Mouse (Mus musculus): ENCODE results near the gene Ada.

The Ada gene

GRCm38 (mm10) chr2:163749647-163750611 lies at the start of gene Ada:
Ada (minus strand) TSS chr2:163750239.
- DNase-seq (ENCODE audit: low read depth, low spot score) = peak; percentile 33

DNA sequence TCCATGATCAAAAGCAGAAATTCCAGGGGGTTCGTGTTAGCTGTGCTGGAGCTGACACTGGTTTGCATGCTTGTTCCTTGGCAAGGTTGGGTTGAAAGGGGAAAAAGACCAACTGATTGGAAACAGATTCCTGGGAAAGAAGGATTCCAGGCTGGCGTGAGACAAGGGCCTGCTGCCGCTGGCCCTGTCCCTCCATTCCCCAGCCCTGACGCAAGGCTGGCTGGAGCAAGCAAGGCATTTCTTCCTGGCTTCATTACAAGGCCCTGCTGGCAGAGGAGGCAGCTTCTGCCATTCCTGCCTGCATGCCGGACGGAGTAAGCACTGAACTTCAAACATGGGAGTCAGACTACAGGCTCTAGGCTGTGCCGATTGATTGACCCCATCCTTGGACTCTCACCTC lies 48.4 kb upstream of the Ada start:
- DNase-seq (ENCODE audit: low read depth, low spot score) = peak; percentile 47

- peak; percentile 66 for DNase-seq (ENCODE audit: low read depth, low spot score)
These were observed 38.4 kb upstream of the Ada start for GRCm38 (mm10) chr2:163788484-163788883.

- DNase-seq (ENCODE audit: low read depth, low spot score) = peak; percentile 69
These were observed 37.7 kb upstream of the Ada start for GRCm38 (mm10) chr2:163787709-163788108.

DNA sequence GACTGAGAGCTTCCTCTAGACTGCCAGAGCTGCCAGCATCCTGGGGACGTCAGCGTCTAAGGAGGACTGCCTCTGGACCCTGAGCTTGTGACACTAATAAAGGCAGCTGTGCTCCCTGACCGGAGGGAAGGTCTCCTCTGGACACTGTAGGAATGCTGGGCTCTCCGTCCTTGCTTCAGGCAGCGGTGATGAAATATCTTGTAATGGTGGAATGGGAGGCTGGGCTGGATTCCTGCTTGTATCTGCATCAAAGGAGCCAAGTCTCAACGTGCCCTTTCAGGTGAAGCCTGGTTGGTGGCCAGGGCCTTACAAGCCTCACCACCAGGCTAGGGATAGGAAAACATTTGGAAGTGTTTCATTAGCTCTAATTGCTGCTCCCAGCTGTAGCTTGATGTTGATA lies 37.0 kb upstream of the Ada start:
- DNase-seq (ENCODE audit: low read depth, low spot score) = no peak

DNA sequence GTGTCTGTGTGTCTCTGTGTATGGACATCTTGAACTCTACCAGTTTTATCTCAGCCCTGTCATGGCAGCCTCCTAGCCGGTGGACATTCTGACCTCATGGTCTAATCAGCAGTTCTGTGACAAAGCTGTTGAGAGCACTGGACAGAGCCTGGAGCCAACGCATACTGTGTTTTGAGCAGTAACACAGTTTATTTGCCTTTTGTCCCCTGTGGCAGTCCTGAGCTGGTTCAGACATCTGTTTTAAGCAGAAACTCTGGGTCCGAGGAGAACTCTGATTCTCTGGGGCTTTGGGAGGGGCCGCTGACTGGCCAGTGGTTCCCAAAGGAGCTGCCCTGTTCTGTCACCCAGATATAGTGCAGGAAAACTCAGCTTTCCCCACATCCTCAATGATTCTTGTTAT lies 33.9 kb upstream of the Ada start:
- no peak for DNase-seq (ENCODE audit: low read depth, low spot score)

DNA sequence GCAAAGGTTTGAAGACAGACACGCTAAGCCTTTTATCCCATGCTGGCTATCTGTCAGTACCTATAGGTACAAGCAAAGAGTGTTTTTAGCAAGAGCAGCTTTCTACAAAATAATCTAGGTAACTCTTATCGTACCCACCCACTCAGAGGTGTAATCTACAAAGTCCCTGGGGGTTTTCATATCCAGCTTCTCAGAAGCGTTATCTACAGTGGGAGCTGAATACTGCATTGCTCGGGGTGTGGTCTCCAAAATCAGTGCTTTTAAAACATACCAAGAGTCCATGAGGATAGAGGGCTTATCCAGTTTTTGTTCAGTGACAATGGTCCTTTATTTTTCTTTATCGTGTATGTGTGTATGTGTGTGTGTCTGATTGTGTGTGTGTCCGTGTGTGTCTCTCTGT lies 33.3 kb upstream of the Ada start:
- no peak for DNase-seq (ENCODE audit: low read depth, low spot score)

DNA sequence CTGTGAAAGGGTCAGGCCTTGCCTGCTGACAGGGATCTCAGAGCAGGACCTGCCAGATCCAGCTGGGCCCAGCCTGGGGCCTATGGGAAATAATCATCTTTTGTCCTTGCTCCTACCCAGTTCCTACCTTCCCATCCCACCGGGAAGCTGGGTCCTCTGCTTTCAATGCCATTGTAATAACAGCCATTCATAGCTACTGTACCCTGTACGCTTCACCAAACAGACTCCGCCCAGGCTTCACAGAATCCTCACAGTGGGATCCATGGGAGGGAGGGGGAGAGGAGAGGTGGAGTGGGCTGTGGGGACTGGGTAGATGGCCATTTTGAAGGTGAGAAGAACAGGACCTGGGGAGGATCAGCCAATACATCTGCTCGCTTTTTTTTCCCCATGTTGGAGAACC lies 28.9 kb upstream of the Ada start:
- no peak for DNase-seq (ENCODE audit: low read depth, low spot score)

- DNase-seq (ENCODE audit: low read depth, low spot score) = no peak
These were observed 27.0 kb upstream of the Ada start for GRCm38 (mm10) chr2:163777061-163777460.

DNA sequence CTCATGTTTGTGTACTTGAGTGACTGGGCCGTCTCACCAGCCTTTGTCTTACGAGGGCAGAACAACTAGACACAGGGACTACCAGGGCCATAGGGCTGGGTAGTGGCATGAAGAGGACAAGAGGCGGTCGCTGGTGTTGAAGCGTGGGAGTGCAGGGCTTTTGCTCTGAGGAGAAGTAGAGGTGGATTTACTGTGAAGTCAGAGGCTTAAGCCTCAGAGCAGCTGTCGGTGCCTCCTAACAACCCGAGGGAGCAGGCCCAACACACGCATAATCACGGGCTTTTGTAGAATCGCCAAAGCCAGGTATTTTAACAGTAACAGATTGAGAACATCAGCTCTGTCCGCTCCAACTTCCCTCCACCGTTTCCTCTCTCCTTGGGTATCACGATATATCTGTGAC lies 26.6 kb upstream of the Ada start:
- no peak for DNase-seq (ENCODE audit: low read depth, low spot score)

DNA sequence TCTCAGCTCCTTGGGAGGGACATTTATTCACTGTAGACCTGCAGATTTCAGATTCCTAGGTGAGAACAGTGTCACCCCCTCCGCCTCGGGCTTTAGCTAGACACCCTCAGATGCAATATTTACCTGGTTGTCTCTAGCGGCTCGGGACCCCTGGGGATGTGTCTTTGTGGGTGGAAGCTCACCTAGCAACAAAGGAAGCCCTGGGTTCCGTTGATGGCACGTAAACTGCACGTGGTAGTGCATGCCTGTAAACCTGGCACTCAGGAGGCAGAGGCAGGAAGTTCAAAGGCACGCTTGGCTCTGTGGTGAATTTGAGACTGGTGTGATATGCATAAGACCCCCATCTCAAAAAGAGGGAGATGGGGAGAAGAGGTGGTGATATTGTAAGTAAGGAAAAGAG lies 20.7 kb upstream of the Ada start:
- DNase-seq (ENCODE audit: low read depth, low spot score) = no peak

- no peak for DNase-seq (ENCODE audit: low read depth, low spot score)
These were observed 16.9 kb upstream of the Ada start for GRCm38 (mm10) chr2:163766890-163767289.

- no peak for DNase-seq (ENCODE audit: low read depth, low spot score)
These were observed 16.2 kb upstream of the Ada start for GRCm38 (mm10) chr2:163766261-163766660.

DNA sequence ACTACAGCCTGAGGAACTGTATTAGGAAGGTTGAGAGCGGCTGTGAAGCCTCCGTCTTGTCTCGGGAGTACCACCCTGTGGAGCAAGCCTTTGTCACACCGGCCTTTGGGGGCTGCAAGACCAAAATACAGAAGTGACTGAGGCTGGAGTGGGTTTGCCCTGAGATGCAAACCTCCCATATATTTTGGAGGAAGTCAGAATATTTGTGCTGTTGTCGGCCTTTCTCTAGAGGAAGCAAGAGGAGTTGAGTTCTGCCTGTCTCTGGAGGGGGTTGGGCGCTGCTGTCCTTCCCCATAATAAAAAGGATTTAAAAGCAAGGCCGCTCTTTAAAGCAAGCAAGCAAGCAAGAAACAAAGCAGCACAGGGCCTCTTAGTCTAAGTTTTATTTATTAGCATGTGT lies 11.4 kb upstream of the Ada start:
- no peak for DNase-seq (ENCODE audit: low read depth, low spot score)

DNA sequence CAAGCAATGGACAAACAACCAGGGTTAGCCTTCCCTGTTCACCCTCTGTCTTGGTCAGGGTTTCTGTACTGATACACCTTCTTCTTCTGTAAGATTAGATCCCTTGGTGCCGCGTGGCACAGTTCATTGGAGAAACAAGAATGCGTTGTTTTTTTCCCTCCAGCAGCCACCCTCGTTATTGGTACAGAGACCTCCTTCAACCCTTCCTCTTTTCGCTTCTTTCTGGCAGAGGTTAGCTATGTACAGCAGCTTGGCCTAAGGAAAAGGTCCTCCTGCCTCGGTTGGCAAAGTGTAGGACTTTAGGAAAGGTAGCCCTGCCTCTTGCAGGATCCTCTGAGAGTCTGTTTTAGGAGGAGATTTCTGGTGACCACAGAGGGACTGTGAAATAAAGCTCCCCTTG lies 10.6 kb upstream of the Ada start:
- no peak for DNase-seq (ENCODE audit: low read depth, low spot score)

- no peak for DNase-seq (ENCODE audit: low read depth, low spot score)
These were observed 8.1 kb upstream of the Ada start for GRCm38 (mm10) chr2:163758146-163758545.

- DNase-seq (ENCODE audit: low read depth, low spot score) = no peak
These were observed 6.7 kb upstream of the Ada start for GRCm38 (mm10) chr2:163756723-163757122.

DNA sequence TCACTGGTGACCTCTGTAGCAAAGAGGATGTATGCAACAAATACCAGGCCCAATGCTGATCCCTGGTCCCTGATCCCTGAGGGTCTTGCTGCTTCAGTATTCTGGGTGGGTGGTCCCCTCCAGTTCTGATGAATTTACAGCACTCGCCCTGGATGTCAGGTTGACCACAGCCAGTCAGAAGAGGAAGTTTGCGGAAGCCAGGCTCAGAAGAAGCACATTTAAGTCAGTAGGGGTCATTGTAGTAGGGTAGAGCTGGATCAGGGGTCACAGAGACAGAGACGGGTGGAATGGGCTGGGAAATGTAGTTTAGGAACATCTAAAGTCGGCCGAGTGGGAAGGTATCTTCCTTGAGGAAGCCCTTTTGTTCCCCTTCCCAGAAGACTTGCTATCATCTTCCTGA lies 4.2 kb upstream of the Ada start:
- no peak for DNase-seq (ENCODE audit: low read depth, low spot score)

DNA sequence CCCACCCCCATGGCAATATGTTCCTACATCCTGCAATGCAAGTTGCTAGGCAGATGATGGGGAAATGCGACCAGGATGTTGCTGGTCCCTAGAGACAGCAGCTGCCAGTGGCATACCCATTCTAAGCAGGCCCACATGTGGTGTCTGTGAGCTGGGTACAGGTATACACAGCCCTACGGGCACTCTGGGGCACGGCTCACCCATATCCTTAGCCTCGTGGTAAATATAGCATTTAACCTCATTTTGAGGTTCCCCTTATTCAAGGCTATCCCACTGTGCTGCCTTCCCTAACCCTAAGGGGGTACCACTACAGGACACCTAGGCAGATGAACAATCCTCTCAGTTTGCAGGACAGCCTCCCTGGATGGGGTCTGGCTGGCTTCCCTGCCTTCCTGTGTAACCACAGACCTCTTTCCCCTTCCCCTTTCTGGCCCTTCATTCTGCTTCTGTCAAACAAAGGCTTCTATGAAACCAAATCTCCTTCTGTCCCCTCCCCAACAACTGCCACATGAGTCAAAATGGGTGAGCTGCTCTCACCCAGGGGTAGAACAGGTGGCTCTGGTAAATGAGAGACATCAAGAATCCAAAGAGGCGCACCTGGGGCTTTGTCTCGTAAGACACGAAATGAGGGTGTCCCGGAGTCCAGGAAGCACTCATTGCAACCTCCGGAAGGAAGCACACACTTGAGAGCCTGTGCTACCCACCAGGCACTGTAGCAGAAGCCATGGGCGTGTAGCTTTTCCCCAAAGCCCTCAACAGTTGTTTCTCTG lies 5.1 kb downstream of the Ada start:
- no peak for DNase-seq (ENCODE audit: low read depth, low spot score)

- DNase-seq (ENCODE audit: low read depth, low spot score) = no peak
These were observed 6.7 kb downstream of the Ada start for GRCm38 (mm10) chr2:163743357-163743756.

GRCm38 (mm10) chr2:163742656-163743055 lies 7.4 kb downstream of the Ada start:
- no peak for DNase-seq (ENCODE audit: low read depth, low spot score)

DNA sequence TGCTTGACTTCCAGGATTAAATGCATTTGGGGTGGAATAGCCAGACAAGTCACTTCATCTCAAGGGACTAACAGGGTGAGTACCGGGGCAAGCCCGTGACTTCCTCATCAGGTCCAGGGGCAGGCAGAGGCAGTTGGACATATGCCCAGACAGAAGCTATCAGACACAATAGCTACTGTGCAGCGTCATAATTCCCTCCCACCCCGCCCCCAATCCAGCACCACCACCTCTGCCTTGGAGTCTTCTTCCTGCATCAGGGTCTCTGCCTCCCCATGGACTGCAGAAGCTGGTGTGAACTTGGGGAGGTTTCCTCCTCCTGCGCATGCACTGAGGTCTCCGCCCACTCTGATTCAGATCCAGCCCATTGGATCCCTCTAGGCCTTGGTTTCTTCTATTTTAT lies 14.1 kb downstream of the Ada start:
- DNase-seq (ENCODE audit: low read depth, low spot score) = no peak

GRCm38 (mm10) chr2:163735163-163735562 lies 14.9 kb downstream of the Ada start:
- no peak for DNase-seq (ENCODE audit: low read depth, low spot score)

Data from forelimb bud, embryonic 11.5 days (tissue).